Mouse (Mus musculus) inflammation-experienced regulatory T-cells, adult 6 months (primary cell): ENCODE data around the gene Rhoj. TPM values are rescaled to one million over a fixed set of nuclear protein-coding genes. Genes with fewer than 3 reads are reported as not detected.

Source experiments
- ATAC-seq: one replicate; pipeline ENCODE4 v1.8.0; 2017
- polyA plus RNA-seq, 3 experiments: library from polyadenylated mRNA; unstranded; fragments of 100-300 nt; shearing (Covaris generic); gene quantifications; one replicate each; pipeline ENCODE4 v1.2.1; 2017

The Rhoj gene
- polyA plus RNA-seq, 3 experiments from 2014 or later: 0.30 to 1.0 TPM; not detected in 1

DNA sequence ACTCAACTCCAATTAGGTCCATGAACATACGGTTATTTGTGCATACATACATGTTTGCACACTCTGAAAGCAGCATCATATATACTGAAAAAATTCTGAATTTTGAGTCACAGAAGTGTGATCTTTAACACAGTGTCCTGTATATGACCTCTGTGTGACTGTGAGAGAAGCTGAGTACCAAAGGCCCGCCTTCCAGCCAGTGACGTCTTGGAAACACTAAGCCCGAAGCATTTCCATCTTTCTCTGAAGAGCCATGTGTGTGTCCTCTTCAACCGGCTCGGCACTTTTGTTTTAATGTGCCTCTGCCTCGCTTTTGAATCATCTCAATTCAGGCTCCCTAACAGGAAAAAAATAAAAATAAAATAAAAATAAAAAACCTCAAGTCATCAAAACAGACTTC lies 43.7 kb downstream of the Rhoj start:
- ATAC-seq: no peak

GRCm38 (mm10) chr12:75352410-75352809 lies 44.3 kb downstream of the Rhoj start:
- ATAC-seq: no peak

GRCm38 (mm10) chr12:75354354-75354753 lies 46.2 kb downstream of the Rhoj start:
- ATAC-seq: no peak

GRCm38 (mm10) chr12:75357781-75358180 lies 49.7 kb downstream of the Rhoj start:
- ATAC-seq: no peak

- no peak for ATAC-seq
These were observed 50.6 kb downstream of the Rhoj start for GRCm38 (mm10) chr12:75358714-75359113.

GRCm38 (mm10) chr12:75359500-75359899 lies 51.4 kb downstream of the Rhoj start:
- ATAC-seq: no peak

DNA sequence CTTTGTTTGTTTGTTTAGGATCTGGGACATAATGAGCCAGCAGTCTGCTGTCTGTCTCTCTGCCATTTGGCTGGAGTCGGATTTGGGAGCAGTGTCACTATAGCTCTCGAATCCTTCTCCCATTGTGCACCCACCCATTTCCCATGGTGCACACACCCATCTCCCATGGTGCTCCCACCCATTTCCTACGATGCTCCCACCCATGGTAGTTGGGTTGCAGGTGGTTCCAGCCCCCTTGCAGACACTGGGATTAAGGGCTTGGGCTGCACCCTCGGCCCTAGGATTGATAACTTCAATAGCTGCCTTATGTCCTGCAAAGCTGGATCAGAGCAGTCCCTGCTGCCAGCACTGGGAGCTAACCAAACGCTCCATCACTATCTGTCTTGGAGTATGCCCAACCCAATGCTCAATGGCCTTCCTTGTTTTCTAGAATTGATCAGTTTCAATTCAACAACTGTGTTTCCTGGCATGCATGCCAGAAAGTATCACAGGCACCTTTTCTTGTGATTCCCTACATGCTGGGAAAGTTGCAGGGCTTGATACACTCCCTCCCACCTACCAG lies 51.9 kb downstream of the Rhoj start:
- ATAC-seq: no peak

DNA sequence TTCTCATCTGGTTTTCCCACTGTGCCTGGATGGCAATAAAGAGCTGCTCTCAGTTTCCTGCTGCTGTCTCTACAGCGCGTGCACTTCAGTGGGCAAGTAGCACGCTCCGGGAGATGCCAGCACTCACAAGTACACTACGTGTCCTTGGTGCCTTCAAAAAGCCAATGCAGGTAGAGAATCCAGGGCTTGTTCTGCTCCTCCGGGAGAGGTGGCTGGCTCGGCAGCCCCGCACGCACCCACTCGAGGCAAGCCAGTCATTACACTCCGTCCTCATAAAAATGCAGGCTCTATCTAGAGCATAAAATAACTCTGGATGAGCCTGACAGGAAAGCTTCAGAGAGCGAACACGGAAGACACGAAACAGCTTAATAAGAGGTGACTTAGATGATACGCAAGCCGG lies 54.3 kb downstream of the Rhoj start:
- ATAC-seq: no peak

- ATAC-seq: no peak
These were observed 56.3 kb downstream of the Rhoj start for GRCm38 (mm10) chr12:75364416-75364815.

- ATAC-seq: no peak
These were observed 57.6 kb downstream of the Rhoj start for GRCm38 (mm10) chr12:75365621-75366124.

DNA sequence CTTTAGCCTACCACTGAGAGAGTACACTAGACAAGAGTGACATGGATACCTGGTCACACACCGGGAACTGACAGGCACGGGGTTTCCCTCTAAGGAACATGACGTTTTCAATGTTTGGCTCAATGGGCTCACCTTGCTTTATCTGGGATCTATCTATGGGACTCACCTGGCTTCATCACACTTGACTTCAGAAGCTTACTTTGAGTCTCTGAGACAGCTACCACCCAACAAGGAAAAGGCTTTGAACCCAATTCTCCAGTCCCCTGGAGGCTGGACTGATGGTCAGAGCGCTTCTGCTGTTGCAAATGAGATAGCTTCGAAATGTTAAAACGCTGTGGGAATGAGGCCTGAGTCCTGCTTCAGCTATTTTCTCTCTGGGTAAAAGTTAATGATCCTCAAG lies 59.2 kb downstream of the Rhoj start:
- no peak for ATAC-seq

DNA sequence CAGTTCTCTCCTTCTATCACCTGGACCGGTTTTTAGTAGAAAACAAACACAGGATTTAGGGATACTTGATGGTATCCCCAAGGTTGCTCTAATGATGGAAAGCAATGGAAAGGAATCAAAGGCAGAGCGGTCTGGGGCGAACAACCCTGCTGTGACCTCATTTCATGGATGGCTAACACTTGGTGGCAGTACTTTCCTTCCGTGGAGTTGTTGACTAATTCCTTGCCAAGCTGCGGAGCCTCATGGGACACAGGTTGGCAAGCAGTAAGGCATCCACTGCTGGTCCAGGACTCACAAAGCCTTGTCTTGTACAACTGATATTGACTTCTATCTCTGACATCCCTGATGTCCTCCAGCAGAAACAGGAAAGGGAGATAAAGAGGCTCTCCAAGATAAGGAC lies 60.4 kb downstream of the Rhoj start:
- ATAC-seq: no peak

GRCm38 (mm10) chr12:75369418-75369851 lies 61.3 kb downstream of the Rhoj start:
- no peak for ATAC-seq

DNA sequence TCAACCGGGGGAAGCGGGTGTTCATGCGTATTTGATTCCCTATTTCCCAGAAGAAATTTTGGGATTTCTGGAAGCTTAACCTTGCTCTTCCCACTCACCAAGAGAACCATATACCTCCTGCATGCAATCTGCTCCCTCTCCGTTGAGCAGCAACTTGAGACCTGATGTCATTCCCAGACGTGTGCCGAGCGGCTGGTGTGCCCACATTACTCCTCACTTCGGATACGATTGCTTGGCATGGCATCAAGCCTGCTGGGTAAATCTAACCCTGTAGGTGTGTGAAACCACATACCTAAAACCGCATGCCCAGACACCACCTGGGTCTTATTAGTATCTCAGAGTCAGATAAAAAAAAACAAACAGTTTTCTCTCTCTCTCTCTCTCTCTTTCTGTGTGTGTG lies 66.3 kb downstream of the Rhoj start:
- ATAC-seq: no peak

DNA sequence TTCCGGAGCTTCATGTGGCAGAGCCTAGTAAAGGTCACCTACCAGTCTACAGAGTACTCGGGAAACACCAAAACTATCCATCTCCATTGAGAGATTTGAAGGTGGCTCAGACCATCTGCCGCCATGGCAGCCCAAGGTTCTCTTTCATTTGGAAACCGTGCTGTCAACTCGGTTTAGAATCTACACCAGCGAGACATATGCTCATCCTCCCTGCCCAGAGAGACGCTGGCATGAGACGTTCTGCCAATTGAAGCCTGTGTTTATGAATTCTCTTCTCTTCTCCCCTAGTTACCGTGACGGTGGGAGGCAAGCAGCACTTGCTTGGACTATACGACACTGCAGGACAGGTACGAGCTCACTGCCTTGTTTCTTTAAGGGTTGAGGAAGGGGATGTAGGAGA lies 66.9 kb downstream of the Rhoj start:
- no peak for ATAC-seq

GRCm38 (mm10) chr12:75376126-75376525 lies 68.0 kb downstream of the Rhoj start:
- ATAC-seq: no peak

DNA sequence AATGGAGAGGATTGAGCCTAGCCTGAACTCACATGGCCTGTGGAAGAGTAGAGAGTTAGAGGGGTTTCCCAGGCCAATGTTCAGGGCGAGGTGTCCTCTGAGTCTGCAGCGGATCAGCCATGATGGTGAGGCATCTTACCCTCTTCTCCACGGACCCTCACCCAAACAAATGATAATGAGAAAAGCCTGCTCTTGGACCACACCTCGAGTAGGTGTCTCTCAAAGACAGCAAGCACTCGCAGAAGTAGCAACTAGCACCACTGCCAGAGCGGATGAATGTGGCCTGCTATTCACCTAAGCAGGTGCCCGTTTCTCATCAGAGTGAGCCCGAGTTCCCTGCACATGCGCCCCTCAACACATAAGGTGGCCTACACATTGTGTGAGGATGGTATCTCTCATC lies 78.6 kb downstream of the Rhoj start:
- no peak for ATAC-seq

DNA sequence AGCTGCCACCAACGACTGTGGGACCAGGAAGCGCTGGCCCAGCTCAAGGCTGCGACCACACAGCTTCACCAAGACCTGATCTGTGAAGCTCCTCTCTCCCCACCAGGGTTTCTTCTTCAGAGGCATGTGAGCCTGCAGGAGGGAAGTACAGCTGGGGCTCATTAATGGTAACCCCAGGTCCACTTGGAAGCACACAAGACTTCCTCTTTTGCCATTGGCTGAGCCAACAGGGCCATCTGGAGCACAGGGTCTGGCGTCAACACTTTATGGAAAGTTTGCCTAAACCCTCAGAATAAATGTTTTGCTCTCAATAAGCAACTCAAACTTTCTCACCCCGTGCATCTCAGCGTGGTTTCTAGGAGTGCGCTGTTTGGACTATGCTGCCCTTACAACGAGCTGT lies 79.0 kb downstream of the Rhoj start:
- ATAC-seq: no peak

GRCm38 (mm10) chr12:75387846-75388245 lies 79.7 kb downstream of the Rhoj start:
- ATAC-seq: no peak

DNA sequence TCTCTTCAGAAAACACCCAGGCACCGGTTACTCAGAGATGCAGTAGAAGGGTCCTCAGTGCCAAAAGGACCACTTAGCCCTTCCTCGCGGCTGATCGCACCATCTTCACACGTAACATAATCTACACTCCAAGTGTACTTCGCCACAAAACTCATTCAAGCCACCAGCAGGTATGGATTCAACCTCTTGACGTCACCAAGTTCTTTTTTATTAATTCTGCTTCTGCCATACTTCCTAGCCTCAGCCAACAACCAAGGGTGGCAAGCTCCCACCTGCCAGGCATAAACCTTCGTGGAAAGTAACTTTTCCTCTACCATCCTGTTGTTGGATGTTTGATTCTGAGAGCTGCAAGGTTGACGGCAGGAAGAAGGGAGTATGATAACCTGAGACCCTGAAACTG lies 80.4 kb downstream of the Rhoj start:
- no peak for ATAC-seq

DNA sequence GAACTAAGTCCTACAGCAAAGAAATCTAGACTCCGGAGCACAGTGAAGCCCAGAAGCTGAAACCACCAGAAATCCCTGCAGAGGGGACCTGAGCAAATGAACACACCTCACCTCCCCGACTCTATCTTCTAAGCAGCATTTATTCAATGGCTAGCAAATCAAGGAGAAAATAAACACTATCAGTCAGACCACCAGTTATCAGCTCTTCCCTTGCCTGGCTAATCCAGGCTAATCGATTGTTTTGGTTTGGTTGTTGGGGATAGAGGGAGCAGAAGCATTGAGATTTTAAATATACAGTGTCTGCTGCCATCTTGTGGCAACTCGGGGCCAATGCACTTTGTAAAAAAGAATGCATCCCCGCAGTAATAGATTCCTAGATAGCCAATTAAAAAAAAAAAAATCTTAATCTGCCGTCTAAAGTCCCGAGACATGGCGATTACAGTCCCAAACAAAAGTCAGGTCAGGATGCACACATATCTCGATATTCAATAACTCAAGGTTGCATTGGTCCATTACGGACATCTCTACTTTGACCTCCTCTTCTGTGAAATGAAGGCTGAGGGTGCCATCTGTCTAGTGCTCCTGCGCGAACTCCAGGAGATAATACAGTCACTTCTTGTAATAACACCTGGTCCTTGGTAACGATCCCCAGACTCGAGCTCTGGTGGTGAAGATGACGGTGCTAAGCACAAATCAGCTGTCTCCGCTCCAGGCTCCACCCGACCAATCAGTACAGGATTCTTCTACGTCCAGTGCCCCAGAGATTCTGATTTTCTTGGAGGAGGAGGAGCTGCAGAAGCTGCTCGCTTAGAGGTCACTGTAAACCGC lies 81.4 kb downstream of the Rhoj start:
- ATAC-seq: no peak

DNA sequence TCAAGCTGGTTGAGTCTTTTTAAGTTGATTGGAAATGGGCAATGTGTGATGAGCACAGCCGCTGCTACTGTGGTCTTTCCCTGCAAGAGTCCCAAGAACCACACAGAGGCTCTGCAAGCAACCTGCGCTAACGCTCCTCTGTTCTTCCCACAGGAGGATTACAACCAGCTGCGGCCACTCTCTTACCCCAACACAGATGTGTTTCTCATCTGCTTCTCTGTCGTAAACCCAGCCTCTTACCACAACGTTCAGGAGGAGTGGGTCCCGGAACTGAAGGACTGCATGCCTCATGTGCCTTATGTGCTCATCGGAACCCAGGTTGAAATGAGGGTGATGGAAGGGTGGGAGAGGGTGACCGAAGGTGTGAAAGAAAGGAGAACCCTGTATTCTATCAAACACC lies 83.4 kb downstream of the Rhoj start:
- no peak for ATAC-seq

DNA sequence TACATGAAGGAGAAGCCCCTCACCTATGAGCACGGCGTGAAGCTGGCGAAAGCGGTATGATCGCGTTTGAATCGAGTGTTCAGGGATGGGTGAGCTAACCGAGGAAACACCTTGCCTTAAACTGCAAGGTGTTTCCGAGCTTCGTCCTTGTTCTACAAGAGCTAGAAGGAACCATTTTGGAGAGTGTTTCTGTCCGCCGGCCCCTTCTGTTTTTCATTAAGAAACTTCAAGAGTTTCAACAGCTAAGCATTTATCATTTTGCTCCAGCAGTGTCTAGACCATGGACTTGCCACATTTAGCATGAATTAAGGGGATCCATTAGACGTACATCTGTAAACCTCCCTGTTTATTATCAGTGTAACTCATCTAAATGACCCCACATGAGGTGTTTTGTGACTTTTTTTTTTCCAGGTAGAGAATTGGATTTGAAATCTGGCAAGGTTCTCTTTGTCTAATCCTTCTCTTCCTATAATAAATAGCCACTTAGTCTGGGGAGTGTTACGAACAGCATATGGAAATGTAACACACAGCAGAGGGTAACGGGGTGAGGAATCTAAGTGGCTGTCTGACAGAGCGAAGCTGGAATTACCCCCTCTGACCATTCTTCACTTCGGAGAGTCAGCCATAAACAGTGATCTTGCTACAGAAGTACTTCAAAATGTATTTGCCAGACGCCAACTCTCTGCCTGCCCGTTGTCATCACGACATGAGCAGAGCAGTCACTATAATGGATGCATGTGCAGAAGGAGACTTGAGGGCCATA lies 86.1 kb downstream of the Rhoj start:
- no peak for ATAC-seq

- ATAC-seq: no peak
These were observed 88.5 kb downstream of the Rhoj start for GRCm38 (mm10) chr12:75396616-75397015.
